Mouse (Mus musculus): Measurements from ENCODE around the gene Kmo.

Kmo gene

DNA sequence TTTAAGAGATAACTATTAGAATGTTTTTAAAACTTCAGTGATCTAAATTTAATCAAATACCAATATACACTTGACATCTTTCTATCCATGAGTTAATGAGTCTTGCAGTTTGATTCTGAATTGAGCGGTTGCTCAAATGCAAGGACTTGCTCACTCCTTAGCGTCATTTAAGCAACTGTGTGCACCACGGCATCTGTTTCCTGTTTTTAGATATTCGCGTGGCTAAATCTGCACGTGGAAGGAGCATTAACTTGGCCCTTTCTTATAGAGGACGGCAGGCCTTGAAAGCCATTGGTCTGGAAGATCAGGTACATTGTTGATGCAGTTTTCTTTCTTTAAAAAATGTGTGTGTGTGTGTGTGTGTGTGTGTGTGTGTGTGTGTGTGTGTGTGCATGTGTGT is 17.5 kb downstream of the Kmo start:
- no peak for DNase-seq

GRCm38 (mm10) chr1:175639072-175639471 is 18.9 kb downstream of the Kmo start:
- DNase-seq, result no peak

- no peak for DNase-seq
These were observed 20.4 kb downstream of the Kmo start for GRCm38 (mm10) chr1:175640435-175641150.

DNA sequence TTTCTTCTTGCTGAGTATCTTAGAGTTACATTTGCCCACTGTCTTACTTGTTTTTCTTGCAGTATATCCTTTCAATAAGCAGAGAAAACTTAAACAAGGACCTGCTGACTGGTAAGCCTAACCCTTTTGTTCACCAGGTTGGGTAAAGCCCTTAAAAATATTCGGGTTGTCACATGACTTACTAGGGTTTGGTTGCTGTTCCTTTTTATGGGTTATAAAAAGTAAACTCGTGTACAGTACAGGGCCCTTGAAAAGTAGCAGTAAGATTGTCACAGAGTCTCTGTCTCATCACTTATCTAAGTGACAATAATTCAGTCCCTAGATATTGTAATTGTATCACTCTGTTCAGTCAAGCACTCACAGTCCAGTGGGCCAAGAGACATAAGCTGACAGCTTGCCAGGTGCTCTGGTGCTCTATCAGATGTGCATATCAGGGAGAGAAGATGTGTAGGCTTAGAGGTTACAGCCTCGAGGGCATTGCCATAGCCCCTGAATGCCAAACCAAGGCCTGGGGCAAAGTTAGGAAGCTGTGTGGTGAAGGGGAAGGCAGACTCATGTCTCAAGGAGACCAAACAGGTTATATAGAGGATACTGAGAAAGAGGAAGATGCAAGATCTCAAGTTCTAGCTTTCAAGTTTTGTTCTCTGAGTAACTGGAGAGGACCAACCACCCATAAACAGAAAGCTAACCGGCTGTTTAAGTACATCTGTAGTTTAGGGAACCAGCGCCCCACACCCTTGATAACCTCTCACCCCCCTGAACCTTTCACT is 23.5 kb downstream of the Kmo start:
- no peak for DNase-seq

GRCm38 (mm10) chr1:175646952-175647351 is 26.8 kb downstream of the Kmo start:
- peak; percentile 53 for DNase-seq

DNA sequence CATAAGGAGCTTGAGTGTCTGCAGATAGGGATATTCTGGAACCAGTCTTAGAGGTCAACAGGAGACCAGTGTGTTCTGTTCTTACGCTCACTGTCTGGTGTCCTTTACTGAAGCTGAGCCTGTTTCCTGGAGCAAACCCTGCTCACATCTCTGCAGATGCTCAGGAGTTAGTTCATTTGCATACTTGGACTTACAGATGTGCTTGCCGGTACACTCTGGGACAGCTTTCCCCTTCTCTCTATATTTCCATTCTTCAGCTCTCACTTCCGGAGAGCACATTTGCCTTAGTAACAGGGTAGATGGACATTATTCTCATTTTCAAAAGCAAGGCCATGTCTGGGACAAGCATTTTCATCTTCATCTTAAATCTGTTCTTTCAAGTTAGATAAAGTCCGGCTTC is 28.4 kb downstream of the Kmo start:
- DNase-seq, result no peak

GRCm38 (mm10) chr1:175659900-175660299 is 39.7 kb downstream of the Kmo start:
- no peak for DNase-seq

- DNase-seq, result peak; percentile 37
These were observed 48.7 kb downstream of the Kmo start for GRCm38 (mm10) chr1:175668666-175669405.

DNA sequence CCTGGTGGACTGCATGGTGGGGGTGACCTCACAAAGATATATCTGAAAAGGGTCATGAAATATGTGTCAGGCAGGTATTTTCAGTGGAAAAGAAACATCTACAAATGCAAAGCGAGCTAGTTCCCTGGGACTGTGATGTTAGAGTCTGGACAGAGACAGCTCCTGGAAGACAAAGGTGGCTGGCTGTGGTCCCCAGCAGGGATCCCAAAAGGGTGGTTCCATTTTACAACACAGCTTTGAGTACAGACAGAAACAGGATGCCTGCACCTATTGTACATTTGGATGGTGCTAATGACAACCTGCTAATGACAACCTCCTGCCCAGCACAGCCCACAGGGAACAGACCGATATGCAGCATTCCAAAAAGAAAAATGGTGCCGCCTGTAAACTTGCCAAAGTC is 49.3 kb downstream of the Kmo start:
- DNase-seq, result no peak

GRCm38 (mm10) chr1:175670042-175670441 is 49.9 kb downstream of the Kmo start:
- no peak for DNase-seq

- DNase-seq, result no peak
These were observed 51.4 kb downstream of the Kmo start for GRCm38 (mm10) chr1:175671626-175672025.

- no peak for DNase-seq
These were observed 53.6 kb downstream of the Kmo start for GRCm38 (mm10) chr1:175673563-175674325.

DNA sequence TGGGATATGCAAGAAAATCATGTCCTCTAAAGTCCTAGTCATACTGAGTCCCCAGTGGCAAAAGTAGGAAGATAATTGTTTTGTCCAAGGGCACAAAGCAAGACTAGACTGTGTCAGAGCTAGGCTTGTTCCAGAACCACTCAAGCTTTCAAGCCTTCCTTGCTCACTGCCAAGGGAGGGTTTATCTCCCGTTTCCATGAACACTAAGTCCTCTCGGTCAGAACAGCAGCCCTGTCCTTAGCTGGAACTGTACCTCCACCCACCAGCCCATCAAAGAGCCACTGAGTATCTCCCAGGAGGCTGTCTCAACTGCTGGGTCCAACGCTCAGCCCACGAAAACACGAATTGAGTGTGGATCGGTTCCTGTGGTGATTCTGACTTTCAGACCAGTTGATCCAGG is 54.9 kb downstream of the Kmo start:
- no peak for DNase-seq

GRCm38 (mm10) chr1:175677459-175677858 is 57.3 kb downstream of the Kmo start:
- DNase-seq, result no peak

GRCm38 (mm10) chr1:175680995-175681394 is 60.8 kb downstream of the Kmo start:
- no peak for DNase-seq

DNA sequence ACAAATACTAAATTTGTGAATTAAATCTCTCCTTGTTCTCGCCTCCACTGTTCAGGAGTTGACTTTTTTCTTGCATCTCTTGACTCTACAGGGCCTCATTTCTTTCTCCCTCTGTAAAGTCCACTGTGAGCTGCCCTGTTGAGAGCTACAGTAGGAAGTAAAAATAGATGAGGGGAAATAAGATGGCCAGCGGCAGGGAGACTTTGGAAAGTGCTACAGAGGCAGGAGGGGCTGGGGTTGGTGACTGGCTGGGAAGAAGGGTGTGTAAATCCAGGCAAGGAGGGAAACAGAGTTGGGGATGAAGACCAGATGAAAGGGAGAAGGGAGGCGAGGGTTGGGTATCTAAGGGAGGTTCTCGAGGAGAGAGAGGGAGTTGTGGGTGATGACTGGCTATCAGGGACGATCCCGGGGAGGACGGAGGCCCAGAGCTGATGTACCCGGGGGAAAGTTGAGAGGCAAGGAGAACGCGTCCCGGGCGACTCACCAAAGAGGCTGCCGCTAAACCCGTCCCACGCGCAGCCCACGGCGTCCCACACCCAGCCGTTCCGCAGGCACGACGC is 71.6 kb downstream of the Kmo start:
- peak; percentile 28 for DNase-seq

- peak; percentile 99 for DNase-seq
These were observed 72.2 kb downstream of the Kmo start, which contains the start of the genes Opn3 and Chml for GRCm38 (mm10) chr1:175692246-175692996. TSS of gene Opn3 (minus strand) at chr1:175692776. TSS of gene Chml (minus strand) at chr1:175692901.

- DNase-seq, result no peak
These were observed 72.8 kb downstream of the Kmo start for GRCm38 (mm10) chr1:175692997-175693361.

DNA sequence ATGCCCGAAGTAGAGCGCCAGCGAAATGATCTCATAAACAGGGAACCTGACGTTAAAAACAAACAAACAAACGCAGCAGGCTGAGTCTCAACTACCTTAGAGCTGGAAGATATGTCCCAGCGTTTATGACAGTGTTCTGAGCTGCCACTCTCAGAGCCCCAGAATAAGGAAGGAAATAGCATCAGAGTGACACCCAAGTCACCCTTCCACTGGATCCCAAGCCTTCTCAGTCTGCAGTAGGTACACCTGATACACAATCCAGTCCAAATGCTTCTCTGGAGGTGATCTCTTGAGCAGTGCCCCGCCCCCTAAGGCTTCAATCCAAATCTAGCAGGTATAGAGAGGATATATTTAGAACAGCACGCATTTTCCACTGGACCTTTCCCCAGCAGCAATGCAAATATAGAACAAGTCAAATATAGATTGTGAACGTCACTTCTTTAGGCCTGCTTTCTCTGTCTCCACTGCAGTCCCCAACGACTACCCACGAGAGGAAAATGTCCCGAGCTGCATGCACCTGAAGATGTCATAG is 73.3 kb downstream of the Kmo start:
- peak; percentile 14 for DNase-seq

- DNase-seq, result no peak
These were observed 78.1 kb downstream of the Kmo start, which contains the start of gene Wdr64 for GRCm38 (mm10) chr1:175698293-175698692. TSS of gene Wdr64 (plus strand) at chr1:175698593.

- DNase-seq, result no peak
These were observed 79.2 kb downstream of the Kmo start for GRCm38 (mm10) chr1:175699375-175699774.

All from kidney, postnatal 10 days (tissue).